Mouse (Mus musculus) heart, postnatal 0 days (tissue): ENCODE results near the gene 4933425L06Rik.

Experiments used
- CTCF ChIP-seq: IDR thresholded peaks from 2 replicates; pipeline ENCODE4 v1.5.1; 2016; ENCODE audit warnings: antibody characterized with exemption, control low read depth, low read depth
- EP300 ChIP-seq: IDR thresholded peaks from 2 replicates; pipeline ENCODE4 v1.6.1; 2016; ENCODE audit warnings: antibody characterized with exemption, low read depth

GRCm38 (mm10) chr13:105134397-105134796 is 52.5 kb downstream of the 4933425L06Rik start:
- no peak for TF ChIP-seq CTCF
- no peak for TF ChIP-seq EP300
